Mouse (Mus musculus) adrenal gland, postnatal 4 days (tissue): ENCODE data around the gene Zfp324. TPM values are rescaled to one million over a fixed set of nuclear protein-coding genes. Genes with fewer than 3 reads are reported as not detected.
"Not testable (repeated sequence)": the region's sequence is repeated elsewhere in the genome, so short reads cannot be mapped to it uniquely, and the experiment has no call there.

Source experiments
- DNase-seq, 2 experiments: peaks; one replicate each; pipeline ENCODE4 v3.0.0; 2021 to 2022; ENCODE audit warnings: low spot score in 2 of 2, mixed read lengths in 2 of 2
- long read RNA-seq, 2 experiments: library from polyadenylated mRNA; stranded (forward); transcript quantifications; one replicate each; pipeline ENCODE4 v2.0.0; 2021
- total RNA-seq, 2 experiments: library from RNA; stranded (reverse); gene quantifications; 2 replicates each; pipeline ENCODE4 v1.2.3; 2021

The Zfp324 gene
- total RNA-seq, result 10 to 100 TPM; 12.7 to 13.5 TPM
- long read RNA-seq, experiment 1, full-length matches to known transcripts, result 6 of 9 reads
- long read RNA-seq, experiment 1, partial matches to known transcripts, result 0 of 9 reads
- long read RNA-seq, experiment 1, other reads (novel, unspliced or antisense), result 3 of 9 reads
- long read RNA-seq, experiment 2, full-length matches to known transcripts, result 13 of 21 reads
- long read RNA-seq, experiment 2, partial matches to known transcripts, result 1 of 21 reads
- long read RNA-seq, experiment 2, other reads (novel, unspliced or antisense), result 7 of 21 reads

GRCm38 (mm10) chr7:12965678-12966091, at the start of gene Zfp324:
Gene Zfp324 (plus strand): TSS chr7:12965838.
- peak; percentile 57 to 84 for DNase-seq

- not testable (repeated sequence) for DNase-seq
Observed at GRCm38 (mm10) chr7:12920495-12920894, 45.1 kb upstream of the Zfp324 start.

GRCm38 (mm10) chr7:12921318-12921704, 44.3 kb upstream of the Zfp324 start:
- no peak for DNase-seq

GRCm38 (mm10) chr7:12921705-12922465, 43.8 kb upstream of the Zfp324 start, which contains the start of gene Rps5:
Gene Rps5 (plus strand): TSS chr7:12922290.
- DNase-seq, result peak; percentile 94 to 97

GRCm38 (mm10) chr7:12922729-12923128, 42.9 kb upstream of the Zfp324 start:
- no peak for DNase-seq

- no peak for DNase-seq
Observed at GRCm38 (mm10) chr7:12926316-12926715, 39.3 kb upstream of the Zfp324 start.

- no peak for DNase-seq
Observed at GRCm38 (mm10) chr7:12927191-12927680, 38.4 kb upstream of the Zfp324 start, which contains the start of gene Rnf225. Gene Rnf225 (plus strand): TSS chr7:12927416.

- no peak for DNase-seq
Observed at GRCm38 (mm10) chr7:12927693-12928589, 37.7 kb upstream of the Zfp324 start.

- DNase-seq, result no peak
Observed at GRCm38 (mm10) chr7:12933615-12934140, 32.0 kb upstream of the Zfp324 start.

- no peak for DNase-seq
Observed at GRCm38 (mm10) chr7:12934808-12935207, 30.8 kb upstream of the Zfp324 start.

- DNase-seq, result not testable (repeated sequence)
Observed at GRCm38 (mm10) chr7:12937254-12937803, 28.3 kb upstream of the Zfp324 start.

GRCm38 (mm10) chr7:12940599-12940998, 25.0 kb upstream of the Zfp324 start:
- DNase-seq, result no peak

GRCm38 (mm10) chr7:12943488-12943887, 22.1 kb upstream of the Zfp324 start:
- no peak for DNase-seq

GRCm38 (mm10) chr7:12949032-12949871, 16.4 kb upstream of the Zfp324 start:
- DNase-seq, result peak; percentile 54 to 85

- no peak for DNase-seq
Observed at GRCm38 (mm10) chr7:12949872-12950229, 15.8 kb upstream of the Zfp324 start.

GRCm38 (mm10) chr7:12954896-12955295, 10.7 kb upstream of the Zfp324 start:
- DNase-seq, result no peak

- no peak for DNase-seq
Observed at GRCm38 (mm10) chr7:12957511-12957910, 8.1 kb upstream of the Zfp324 start.

- no peak for DNase-seq
Observed at GRCm38 (mm10) chr7:12958948-12959347, 6.7 kb upstream of the Zfp324 start.

- no peak for DNase-seq
Observed at GRCm38 (mm10) chr7:12959718-12960117, 5.9 kb upstream of the Zfp324 start.
